Mouse (Mus musculus): ENCODE measurements at regions not wholly inside any gene's neighbourhood (a gene's known extent, or its start where the extent isn't known, plus 50 kb on each side); places are given as distances from the start of the nearest gene placed in this dataset.
"Not testable (repeated sequence)": the region's sequence is repeated elsewhere in the genome, so short reads cannot be mapped to it uniquely, and the experiment has no call there.

GRCm38 (mm10) chr16:29745486-29745885 is 166.4 kb downstream of the Opa1 start:
- no peak for DNase-seq

DNA sequence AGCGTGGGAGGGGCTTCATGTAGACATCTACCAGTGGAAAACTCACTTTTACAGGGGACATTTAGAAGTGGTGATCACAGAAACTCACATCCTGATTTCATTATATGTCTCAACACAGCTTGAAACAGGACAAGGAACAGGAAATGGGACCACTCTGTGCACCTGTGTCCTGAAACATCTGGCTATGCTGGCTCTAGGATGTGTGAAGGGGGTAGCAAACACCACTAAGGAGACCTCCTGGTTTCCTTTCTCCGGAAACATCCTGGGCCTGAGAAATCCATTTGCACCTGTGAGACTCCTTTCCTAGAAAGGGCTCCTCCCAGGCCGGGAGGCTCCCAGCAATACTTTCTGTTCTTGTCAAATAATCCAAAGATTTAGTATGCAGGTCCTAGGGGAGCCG is 167.1 kb downstream of the Opa1 start:
- DNase-seq = no peak

GRCm38 (mm10) chr16:29749167-29749566 is 170.0 kb downstream of the Opa1 start:
- no peak for DNase-seq

- peak in 1 of 2 experiments; percentile 45 for DNase-seq
These were observed 175.6 kb downstream of the Opa1 start for GRCm38 (mm10) chr16:29754579-29755199.

DNA sequence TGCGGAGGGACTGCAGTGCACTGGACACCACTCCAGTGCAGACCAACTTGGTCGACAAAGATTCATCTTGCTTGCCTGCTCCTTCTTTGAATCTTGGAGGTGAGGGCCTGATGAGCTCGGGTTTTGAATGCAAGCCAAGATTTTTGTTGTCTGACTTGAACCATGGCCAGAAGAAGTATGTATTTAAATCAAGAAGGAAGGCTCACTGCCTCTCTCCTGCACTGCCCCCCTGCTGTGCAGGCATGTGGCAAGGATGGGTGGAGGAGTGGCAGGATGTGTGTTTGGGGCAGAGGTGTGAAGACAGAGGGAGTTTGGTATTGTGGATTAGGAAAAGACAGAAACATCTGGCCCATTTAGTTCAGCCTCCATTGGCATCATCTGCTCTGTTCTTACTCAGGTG is 179.1 kb downstream of the Opa1 start:
- no peak for DNase-seq

GRCm38 (mm10) chr16:29759416-29759815 is 180.3 kb downstream of the Opa1 start:
- no peak for DNase-seq

DNA sequence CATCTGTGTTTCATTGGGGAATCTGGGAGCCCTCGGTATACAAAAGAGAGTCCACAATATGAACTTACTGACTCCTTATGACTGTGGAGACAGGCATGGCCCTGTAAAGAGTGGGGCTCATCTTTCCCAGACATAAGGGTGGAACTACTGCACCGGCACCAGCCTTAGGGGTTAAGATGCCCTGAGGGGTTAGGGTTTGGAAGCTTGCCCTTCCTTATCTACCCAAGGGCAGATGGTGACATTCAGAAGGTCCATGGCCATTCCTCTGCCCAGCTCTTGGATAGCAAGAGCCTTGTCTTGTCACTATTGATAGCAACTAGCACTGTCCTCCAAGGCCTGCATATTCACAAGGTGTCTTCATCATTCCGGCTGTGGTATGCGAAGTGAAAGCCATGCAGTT is 181.5 kb downstream of the Opa1 start:
- DNase-seq = no peak

DNA sequence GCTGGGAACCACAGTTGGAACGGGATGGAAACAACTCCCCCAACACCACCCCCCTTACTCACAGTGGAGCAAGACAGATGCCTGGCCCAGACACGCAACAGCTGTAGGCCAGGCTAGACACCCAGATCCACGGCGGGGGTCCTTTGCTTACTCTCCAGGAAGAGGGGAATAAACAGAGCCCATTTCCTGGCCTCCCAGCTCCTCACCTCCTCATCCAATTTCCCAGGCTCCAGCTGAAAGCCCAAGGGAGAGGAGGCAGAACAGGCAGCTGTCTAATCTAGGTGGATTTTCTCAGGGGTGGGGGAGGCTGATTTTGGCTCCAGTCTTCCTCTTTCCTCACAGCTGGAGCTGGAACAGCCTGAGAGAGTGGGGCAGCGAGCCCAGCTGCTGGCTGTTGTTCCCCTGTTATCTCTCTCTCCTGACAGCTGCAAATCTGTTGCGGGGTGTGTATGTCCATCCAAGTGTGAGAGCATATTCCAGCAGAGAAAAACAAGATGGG is 182.7 kb downstream of the Opa1 start:
- peak; percentile 75 to 91 for DNase-seq

DNA sequence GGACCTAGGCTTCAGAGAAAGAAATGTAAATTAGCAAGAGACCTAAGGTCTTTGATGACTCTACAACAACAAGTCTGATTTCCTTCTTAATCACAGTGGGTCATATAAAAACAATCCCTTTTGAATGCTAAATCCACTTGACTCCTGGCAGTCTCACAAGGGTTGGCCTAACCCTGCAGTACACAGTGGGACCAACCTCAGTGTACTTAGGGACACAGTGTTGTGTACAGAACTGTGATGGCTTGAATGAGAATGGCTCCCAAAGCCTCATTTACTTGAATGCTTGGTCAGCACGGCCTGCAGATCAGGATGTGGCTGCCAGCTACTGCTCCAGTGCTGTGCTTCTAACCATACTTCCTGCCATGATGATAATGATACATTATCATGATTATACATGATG is 185.2 kb downstream of the Opa1 start:
- DNase-seq = no peak

GRCm38 (mm10) chr16:29765801-29766200 is 186.7 kb downstream of the Opa1 start:
- DNase-seq = not testable (repeated sequence)

GRCm38 (mm10) chr16:29771320-29771719 is 192.2 kb downstream of the Opa1 start:
- no peak for DNase-seq

GRCm38 (mm10) chr16:29771728-29772608 is 192.8 kb downstream of the Opa1 start:
- no peak for DNase-seq

DNA sequence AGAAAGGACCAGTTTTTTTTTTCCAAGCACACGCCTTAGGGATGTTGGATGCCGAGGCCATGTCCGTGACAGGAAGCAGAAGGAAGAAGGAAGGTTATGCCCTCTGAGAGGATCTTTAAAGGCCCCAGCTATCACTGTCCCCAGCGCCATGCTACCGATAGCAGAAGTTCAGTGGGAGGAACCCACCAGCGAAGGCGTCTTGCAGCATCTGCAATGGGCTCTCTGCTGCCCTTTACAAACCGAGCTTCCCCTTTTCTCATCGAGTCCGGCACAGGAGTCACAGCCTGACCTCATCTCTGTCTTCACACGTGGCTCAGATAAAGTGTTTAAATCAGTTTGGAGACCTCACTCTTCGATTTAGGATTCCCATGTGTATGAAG is 193.5 kb downstream of the Opa1 start:
- DNase-seq = peak; percentile 29 to 44

DNA sequence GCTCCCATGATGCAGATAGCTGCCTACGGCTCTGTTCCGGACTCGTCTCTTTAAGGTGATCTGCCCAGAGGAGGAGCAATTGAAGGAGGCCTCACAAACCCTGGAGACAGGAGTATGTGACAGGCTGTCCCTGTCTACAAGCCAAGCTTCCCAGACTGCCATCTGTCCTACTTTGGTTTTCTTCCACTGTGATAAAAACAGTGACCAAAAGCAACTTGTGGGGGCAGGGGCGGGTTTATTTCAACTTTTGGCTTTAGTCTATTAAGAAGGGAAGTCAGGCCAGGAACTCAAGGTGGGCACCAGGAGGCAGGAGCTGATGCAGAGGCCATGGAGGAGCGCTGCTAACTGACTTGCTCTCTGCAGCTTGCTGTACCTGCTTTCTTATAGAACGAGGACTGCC is 193.9 kb downstream of the Opa1 start:
- DNase-seq = no peak

DNA sequence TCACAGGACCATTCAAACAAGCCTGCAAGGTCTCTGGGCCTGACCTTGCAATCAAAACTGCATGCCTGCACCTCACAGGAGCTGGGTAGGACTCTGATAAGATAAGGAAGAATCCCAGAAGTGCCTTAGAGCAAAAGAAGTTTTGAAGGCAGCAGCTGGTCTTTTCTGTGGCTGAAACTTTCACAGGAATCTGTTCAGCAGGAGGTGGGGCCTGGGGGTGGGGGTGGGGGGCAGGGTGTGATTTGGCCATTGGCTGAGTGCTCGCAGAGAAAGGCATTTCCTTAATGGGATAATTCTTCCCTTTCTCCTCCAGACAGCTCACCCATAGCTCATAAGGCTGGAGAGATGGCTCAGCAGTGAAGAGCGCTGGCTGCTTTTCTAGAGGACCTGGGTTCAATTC is 195.8 kb downstream of the Opa1 start:
- DNase-seq = no peak

DNA sequence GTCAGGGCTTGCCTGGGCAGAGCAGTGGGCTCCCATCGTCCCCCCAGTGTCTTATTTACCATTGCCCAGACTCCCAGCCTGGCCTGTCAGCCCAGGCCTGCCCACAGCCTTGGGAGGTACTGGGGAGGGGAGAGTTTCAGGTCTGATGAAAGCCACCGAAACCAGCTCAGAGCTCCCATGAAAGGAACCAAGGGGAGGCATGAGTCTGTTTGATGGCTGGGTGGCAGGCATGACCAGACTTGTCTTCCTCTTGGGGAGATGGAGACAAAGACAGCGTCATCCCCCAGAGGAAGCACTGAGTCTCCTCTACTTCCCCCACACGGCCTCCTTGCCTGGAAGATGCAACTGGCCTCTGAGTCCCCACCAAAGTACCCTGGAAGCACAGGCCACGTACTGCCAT is 196.7 kb downstream of the Opa1 start:
- DNase-seq = no peak

- DNase-seq = no peak
These were observed 203.3 kb downstream of the Opa1 start for GRCm38 (mm10) chr16:29782441-29782840.

- no peak for DNase-seq
These were observed 206.0 kb downstream of the Opa1 start for GRCm38 (mm10) chr16:29785114-29785513.

- no peak for DNase-seq
These were observed 207.4 kb downstream of the Opa1 start for GRCm38 (mm10) chr16:29786540-29786939.

GRCm38 (mm10) chr16:29787633-29788511 is 208.7 kb downstream of the Opa1 start:
- peak in 1 of 2 experiments; percentile 42 for DNase-seq

- DNase-seq = no peak
These were observed 210.9 kb downstream of the Opa1 start for GRCm38 (mm10) chr16:29790064-29790463.

- peak; percentile 65 to 84 for DNase-seq
These were observed 220.1 kb downstream of the Opa1 start for GRCm38 (mm10) chr16:29799250-29799649.

GRCm38 (mm10) chr16:29799893-29800292 is 220.8 kb downstream of the Opa1 start:
- no peak for DNase-seq

Measured in lung, postnatal 4 days (tissue).